Mouse (Mus musculus) spleen, adult 2 months (tissue): Measurements from ENCODE around the gene Plcb1.

ENCODE experiments used
- CTCF ChIP-seq: fragments of 200-500 bp; IDR thresholded peaks from 2 replicates; pipeline ENCODE4 v1.5.1; 2011; ENCODE audit warnings: mild to moderate bottlenecking, inconsistent platforms; ENCODE audit not compliant: insufficient read depth, insufficient read length, insufficient replicate concordance; ENCODE audit errors: extremely low read depth
- POLR2A ChIP-seq: fragments of 200-500 bp; IDR thresholded peaks from 2 replicates; pipeline ENCODE4 v1.6.1; 2011; ENCODE audit warnings: low read depth, low read length, inconsistent platforms

- TF ChIP-seq CTCF (no peak), POLR2A (no peak)
Observed at GRCm38 (mm10) chr2:135439034-135439433, 653.2 kb downstream of the Plcb1 start.
